Mouse (Mus musculus) kidney, adult 2 months (tissue): ENCODE measurements around the gene Kcnj1.

ENCODE experiments used
- CTCF ChIP-seq: fragments of 200-500 bp; conservative IDR thresholded peaks from 2 replicates; pipeline ENCODE4 v1.5.1; 2011; ENCODE audit warnings: low read depth, mild to moderate bottlenecking, control low read depth, low read length, moderate library complexity, mixed read lengths; ENCODE audit not compliant: insufficient read depth, insufficient read length
- POLR2A ChIP-seq: fragments of 200-500 bp; IDR thresholded peaks from one replicate; pipeline ENCODE4 v1.6.1; 2011; ENCODE audit warnings: low read depth, low read length, control low read depth

- TF ChIP-seq CTCF, result no peak
- TF ChIP-seq POLR2A, result no peak
Observed at GRCm38 (mm10) chr9:32376031-32376430, 3.7 kb downstream of the Kcnj1 start.
